Mouse (Mus musculus) myocyte (in vitro differentiated cells): ENCODE data around the gene Ptges2. TPM values are rescaled to one million over a fixed set of nuclear protein-coding genes. Genes with fewer than 3 reads are reported as not detected.

Experiments
- H3K27me3 ChIP-seq: one replicate; pipeline ENCODE4 v1.6.1; 2011; ENCODE audit not compliant: control insufficient read depth, insufficient read depth, insufficient read length
- H3K36me3 ChIP-seq: one replicate; pipeline ENCODE4 v1.6.1; 2011; ENCODE audit not compliant: control insufficient read depth, insufficient read depth
- H3K4me2 ChIP-seq: one replicate; pipeline ENCODE4 v1.6.1; 2011; ENCODE audit warnings: low read depth, control low read depth
- H3K4me3 ChIP-seq: one replicate; pipeline ENCODE4 v1.5.1; 2011; ENCODE audit warnings: mild to moderate bottlenecking, control low read depth, moderate library complexity
- H3K79me2 ChIP-seq: one replicate; pipeline ENCODE4 v1.6.1; 2011; ENCODE audit not compliant: control insufficient read depth, insufficient read depth
- H3ac ChIP-seq: one replicate; pipeline ENCODE4 v1.6.1; 2011; ENCODE audit not compliant: control insufficient read depth, insufficient read length
- CEBPB ChIP-seq: IDR thresholded peaks from 2 replicates; pipeline ENCODE4 v1.6.1; 2011; ENCODE audit warnings: mild to moderate bottlenecking, moderate library complexity; ENCODE audit not compliant: poor library complexity, insufficient read depth, severe bottlenecking
- E2F4 ChIP-seq: IDR thresholded peaks from one replicate; pipeline ENCODE4 v1.6.1; 2011; ENCODE audit warnings: mild to moderate bottlenecking, control low read depth, moderate library complexity; ENCODE audit not compliant: insufficient read depth
- MAX ChIP-seq: IDR thresholded peaks from one replicate; pipeline ENCODE4 v1.6.1; 2011; ENCODE audit warnings: low read depth, mild to moderate bottlenecking, control low read depth
- MYOD1 ChIP-seq, 3 experiments: IDR thresholded peaks; one replicate each; pipeline ENCODE4 v1.6.1; 2011; ENCODE audit warnings: control low read depth in 2 of 3, low read depth in 2 of 3, mild to moderate bottlenecking in 2 of 3, moderate library complexity in 1 of 3; ENCODE audit not compliant: insufficient read length in 2 of 3, control insufficient read depth in 1 of 3
- MYOG ChIP-seq, 3 experiments: IDR thresholded peaks; one replicate each; pipeline ENCODE4 v1.6.1; 2011; ENCODE audit warnings: control low read depth in 2 of 3, low read depth in 2 of 3, mild to moderate bottlenecking in 2 of 3; ENCODE audit not compliant: insufficient read length in 2 of 3, control insufficient read depth in 1 of 3, insufficient read depth in 1 of 3
- POLR2A ChIP-seq: IDR thresholded peaks from one replicate; pipeline ENCODE4 v1.6.1; 2011; ENCODE audit warnings: low read depth, mild to moderate bottlenecking, control low read depth, moderate library complexity; ENCODE audit not compliant: insufficient read length
- POLR2AphosphoS2 ChIP-seq: IDR thresholded peaks from one replicate; pipeline ENCODE4 v1.6.1; 2011; ENCODE audit warnings: low read depth, control low read depth; ENCODE audit not compliant: insufficient read length
- REST ChIP-seq: IDR thresholded peaks from one replicate; pipeline ENCODE4 v1.6.1; 2011; ENCODE audit warnings: mild to moderate bottlenecking, control low read depth, moderate library complexity; ENCODE audit not compliant: insufficient read depth, insufficient read length
- SRF ChIP-seq: IDR thresholded peaks from one replicate; pipeline ENCODE4 v1.6.1; 2011; ENCODE audit warnings: low read depth; ENCODE audit not compliant: control insufficient read depth, insufficient read length
- TCF12 ChIP-seq: IDR thresholded peaks from one replicate; pipeline ENCODE4 v1.6.1; 2011; ENCODE audit warnings: mild to moderate bottlenecking, control low read depth; ENCODE audit not compliant: poor library complexity, insufficient read depth, severe bottlenecking
- TCF3 ChIP-seq: IDR thresholded peaks from one replicate; pipeline ENCODE4 v1.6.1; 2011; ENCODE audit warnings: low read depth, control low read depth; ENCODE audit not compliant: insufficient read length
- USF1 ChIP-seq: IDR thresholded peaks from one replicate; pipeline ENCODE4 v1.6.1; 2011; ENCODE audit warnings: low read depth, mild to moderate bottlenecking, control low read depth, moderate library complexity
- polyA plus RNA-seq: library from polyadenylated mRNA; unstranded; fragments of >200 nt; fragmentation: generic; extraction: Trizol; gene quantifications from one replicate; pipeline ENCODE4 v1.2.1, GENCODE M21; 2012; ENCODE audit warnings: missing spikeins

Gene Ptges2
- polyA plus RNA-seq, 1 experiment, result 50.6 TPM

- Histone ChIP-seq H3ac (no peak overlapping the region), H3K79me2 (no peaks in the 10 kb centered on the region), H3K4me2 (no peak overlapping the region), H3K4me3 (no peak overlapping the region), H3K27me3 (no peaks in the 10 kb centered on the region), H3K36me3 (peaks cover 18% of the 10 kb centered on the region)
- TF ChIP-seq MYOG (IDR thresholded peaks at IDR 0.05; ENCODE audit: control insufficient read depth in 1 of 3, insufficient read depth in 1 of 3, insufficient read length in 2 of 3, low read depth in 2 of 3), result peak; percentile 8 to 80 (median 78)
- TF ChIP-seq TCF3, result peak; percentile 34
- peak in 2 of 3 experiments; percentile 82 to 89 for TF ChIP-seq MYOD1 (IDR thresholded peaks at IDR 0.05; ENCODE audit: control insufficient read depth in 1 of 3, insufficient read length in 2 of 3, low read depth in 2 of 3)
- TF ChIP-seq POLR2A, result no peak
These were observed 18.2 kb downstream of the Ptges2 start for GRCm38 (mm10) chr2:32413936-32414335.

- Histone ChIP-seq H3K4me2 (no peak overlapping the region), H3ac (no peak overlapping the region), H3K79me2 (no peaks in the 10 kb centered on the region), H3K4me3 (no peak overlapping the region), H3K27me3 (no peaks in the 10 kb centered on the region), H3K36me3 (peaks cover 23% of the 10 kb centered on the region)
- TF ChIP-seq POLR2AphosphoS2, result no peak
- TF ChIP-seq TCF12, result no peak
- TF ChIP-seq USF1, result no peak
- TF ChIP-seq MYOD1 (IDR thresholded peaks at IDR 0.05; ENCODE audit: control insufficient read depth in 1 of 3, insufficient read length in 2 of 3, low read depth in 2 of 3), result no peak
- TF ChIP-seq TCF3, result no peak
- no peak for TF ChIP-seq POLR2A
- no peak for TF ChIP-seq MYOG (IDR thresholded peaks at IDR 0.05; ENCODE audit: control insufficient read depth in 1 of 3, insufficient read depth in 1 of 3, insufficient read length in 2 of 3, low read depth in 2 of 3)
- TF ChIP-seq CEBPB, result no peak
- TF ChIP-seq MAX, result no peak
- TF ChIP-seq SRF, result no peak
- no peak for TF ChIP-seq REST
- TF ChIP-seq E2F4, result no peak
These were observed 20.1 kb downstream of the Ptges2 start for GRCm38 (mm10) chr2:32415801-32416200.

- H3K79me2 ChIP-seq, result peaks cover 1% of the 10 kb centered on the region
- H3K27me3 ChIP-seq, result no peaks in the 10 kb centered on the region
- no peak overlapping the region for H3K4me2 ChIP-seq
- peaks cover 23% of the 10 kb centered on the region for H3K36me3 ChIP-seq
- TF ChIP-seq POLR2A (no peak), USF1 (no peak), TCF3 (no peak), E2F4 (no peak), MAX (no peak), POLR2AphosphoS2 (no peak), MYOG (IDR thresholded peaks at IDR 0.05; ENCODE audit: control insufficient read depth in 1 of 3, insufficient read depth in 1 of 3, insufficient read length in 2 of 3, low read depth in 2 of 3) (no peak)
- H3K4me3 ChIP-seq, result no peak overlapping the region
- H3ac ChIP-seq, result no peak overlapping the region
These were observed 20.9 kb downstream of the Ptges2 start for GRCm38 (mm10) chr2:32416556-32416955.

GRCm38 (mm10) chr2:32417486-32417885, 21.8 kb downstream of the Ptges2 start:
- Histone ChIP-seq H3K4me3 (no peak overlapping the region), H3K79me2 (peaks cover 11% of the 10 kb centered on the region), H3K4me2 (no peak overlapping the region), H3K36me3 (peaks cover 23% of the 10 kb centered on the region), H3ac (no peak overlapping the region), H3K27me3 (no peaks in the 10 kb centered on the region)
- no peak for TF ChIP-seq POLR2AphosphoS2
- no peak for TF ChIP-seq TCF12
- no peak for TF ChIP-seq MAX
- TF ChIP-seq CEBPB, result no peak
- TF ChIP-seq TCF3, result no peak
- TF ChIP-seq SRF, result no peak
- TF ChIP-seq MYOD1 (IDR thresholded peaks at IDR 0.05; ENCODE audit: control insufficient read depth in 1 of 3, insufficient read length in 2 of 3, low read depth in 2 of 3), result no peak
- TF ChIP-seq MYOG (IDR thresholded peaks at IDR 0.05; ENCODE audit: control insufficient read depth in 1 of 3, insufficient read depth in 1 of 3, insufficient read length in 2 of 3, low read depth in 2 of 3), result no peak
- no peak for TF ChIP-seq POLR2A
- no peak for TF ChIP-seq REST
- no peak for TF ChIP-seq USF1
- no peak for TF ChIP-seq E2F4

GRCm38 (mm10) chr2:32418430-32419151, 22.9 kb downstream of the Ptges2 start:
- H3K4me3 ChIP-seq, result no peak overlapping the region
- peaks cover 22% of the 10 kb centered on the region for H3K79me2 ChIP-seq
- H3K36me3 ChIP-seq, result peaks cover 23% of the 10 kb centered on the region
- no peak overlapping the region for H3K4me2 ChIP-seq
- H3K27me3 ChIP-seq, result no peaks in the 10 kb centered on the region
- no peak overlapping the region for H3ac ChIP-seq
- TF ChIP-seq TCF3 (no peak), E2F4 (no peak), REST (no peak)
